Mouse (Mus musculus): Measurements from ENCODE around the gene Wfdc18. TPM values are rescaled to one million over a fixed set of nuclear protein-coding genes. Genes with fewer than 3 reads are reported as not detected.

The Wfdc18 gene
- polyA plus RNA-seq, 1 experiment, result not detected

DNA sequence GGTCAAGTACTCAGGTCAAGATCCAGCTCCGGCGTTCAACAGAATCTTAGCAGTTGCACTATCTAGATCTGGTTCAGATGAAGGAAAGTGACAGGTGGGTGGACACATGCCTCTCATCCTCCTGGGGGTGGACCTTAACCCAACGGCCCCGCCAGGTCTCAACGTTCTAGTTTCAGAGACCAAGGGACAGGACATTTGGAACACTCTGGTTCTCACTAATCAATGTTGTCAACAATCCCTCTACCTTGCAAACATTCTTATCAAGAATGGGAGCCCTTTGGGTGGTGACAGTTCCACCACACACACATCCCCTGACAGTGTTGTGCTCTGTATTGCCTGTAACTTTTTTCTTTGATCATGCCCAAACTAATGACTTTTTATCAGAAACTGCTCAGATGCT is 33.0 kb downstream of the Wfdc18 start:
- Histone ChIP-seq H3K36me3 (ENCODE audit: control insufficient read depth, insufficient read depth, low read length) (no peaks in the 10 kb centered on the region), H3K27ac (ENCODE audit: insufficient read depth, low read depth, low read length) (no peak overlapping the region), H3K4me1 (ENCODE audit: control insufficient read depth, insufficient read depth, insufficient read length, low read length) (no peaks in the 10 kb centered on the region), H3K27me3 (ENCODE audit: control insufficient read depth, insufficient read depth, low read length) (no peaks in the 10 kb centered on the region), H3K4me3 (ENCODE audit: low read depth, low read length) (no peak overlapping the region)
- WGBS, result 36% methylated on average over 5 of the region's 5 CpGs
- no peak for TF ChIP-seq POLR2A (IDR thresholded peaks at IDR 0.05; ENCODE audit: low read depth, low read length)
- no peak for TF ChIP-seq CTCF (IDR thresholded peaks at IDR 0.05; ENCODE audit: extremely low read depth, insufficient read length, insufficient replicate concordance, low read depth, low read length)

DNA sequence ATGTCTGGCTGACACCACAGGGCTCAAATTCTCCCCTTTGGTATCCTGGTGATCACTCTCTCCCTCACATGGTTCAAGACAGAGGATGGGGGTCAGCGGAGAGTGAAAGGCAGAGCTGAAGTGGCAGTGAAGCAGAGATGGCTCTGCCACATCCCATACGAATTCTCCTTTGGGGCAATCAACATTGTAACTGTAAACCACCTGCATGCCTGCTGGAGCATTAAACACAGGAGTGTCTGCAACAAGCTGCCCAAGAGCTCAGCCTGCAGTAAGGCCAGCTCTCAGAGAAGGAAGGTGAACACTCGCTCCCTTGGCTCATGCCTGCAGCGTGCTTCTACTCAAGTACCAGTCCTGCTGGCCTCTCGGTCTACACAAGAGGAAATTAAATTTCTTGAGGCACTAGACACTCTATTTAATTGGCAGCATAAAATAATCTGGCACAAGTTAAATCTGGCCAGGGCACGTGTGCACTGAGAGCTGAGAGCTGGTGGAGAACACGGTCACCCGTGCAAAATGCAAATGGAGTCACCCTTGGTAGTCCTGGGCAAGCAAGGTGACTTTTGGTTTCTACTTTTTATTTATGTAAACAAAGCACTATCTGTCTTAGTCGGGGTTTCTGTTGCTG is 34.0 kb downstream of the Wfdc18 start:
- 63% methylated on average over 9 of the region's 9 CpGs for WGBS
- H3K36me3 ChIP-seq (ENCODE audit: control insufficient read depth, insufficient read depth, low read length), result no peaks in the 10 kb centered on the region
- H3K4me1 ChIP-seq (ENCODE audit: control insufficient read depth, insufficient read depth, insufficient read length, low read length), result no peaks in the 10 kb centered on the region
- no peak overlapping the region for H3K27ac ChIP-seq (ENCODE audit: insufficient read depth, low read depth, low read length)
- no peaks in the 10 kb centered on the region for H3K27me3 ChIP-seq (ENCODE audit: control insufficient read depth, insufficient read depth, low read length)
- TF ChIP-seq CTCF (IDR thresholded peaks at IDR 0.05; ENCODE audit: extremely low read depth, insufficient read length, insufficient replicate concordance, low read depth, low read length) (no peak), POLR2A (IDR thresholded peaks at IDR 0.05; ENCODE audit: low read depth, low read length) (no peak)
- H3K4me3 ChIP-seq (ENCODE audit: low read depth, low read length), result no peak overlapping the region

DNA sequence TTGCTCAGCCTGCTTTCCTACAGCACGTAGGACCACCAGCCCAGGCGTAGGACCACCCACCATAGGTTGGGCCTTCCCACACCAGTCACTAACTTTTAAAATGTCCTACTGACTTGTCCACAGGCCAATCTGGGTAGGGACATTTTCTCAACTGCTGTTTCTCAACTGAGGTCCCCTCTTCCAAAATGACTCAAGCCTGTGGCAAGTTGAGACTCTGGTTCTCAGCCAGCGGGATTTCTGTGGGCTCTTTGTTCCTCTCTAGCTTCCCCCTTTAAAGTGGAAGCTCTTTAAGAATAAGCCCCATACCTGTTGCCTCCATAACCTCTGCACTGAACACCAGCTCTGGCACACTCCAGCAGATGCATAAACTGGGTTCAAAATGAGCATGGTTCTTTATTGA is 34.7 kb downstream of the Wfdc18 start:
- H3K4me3 ChIP-seq (ENCODE audit: low read depth, low read length), result no peak overlapping the region
- H3K27me3 ChIP-seq (ENCODE audit: control insufficient read depth, insufficient read depth, low read length), result no peaks in the 10 kb centered on the region
- no peaks in the 10 kb centered on the region for H3K36me3 ChIP-seq (ENCODE audit: control insufficient read depth, insufficient read depth, low read length)
- peaks cover 4% of the 10 kb centered on the region; the same call in 1 of the 2 replicates for H3K4me1 ChIP-seq (ENCODE audit: control insufficient read depth, insufficient read depth, insufficient read length, low read length)
- TF ChIP-seq CTCF (IDR thresholded peaks at IDR 0.05; ENCODE audit: extremely low read depth, insufficient read length, insufficient replicate concordance, low read depth, low read length) (no peak), POLR2A (IDR thresholded peaks at IDR 0.05; ENCODE audit: low read depth, low read length) (no peak)
- H3K27ac ChIP-seq (ENCODE audit: insufficient read depth, low read depth, low read length), result no peak overlapping the region
- 83% methylated on average over 3 of the region's 3 CpGs for WGBS

DNA sequence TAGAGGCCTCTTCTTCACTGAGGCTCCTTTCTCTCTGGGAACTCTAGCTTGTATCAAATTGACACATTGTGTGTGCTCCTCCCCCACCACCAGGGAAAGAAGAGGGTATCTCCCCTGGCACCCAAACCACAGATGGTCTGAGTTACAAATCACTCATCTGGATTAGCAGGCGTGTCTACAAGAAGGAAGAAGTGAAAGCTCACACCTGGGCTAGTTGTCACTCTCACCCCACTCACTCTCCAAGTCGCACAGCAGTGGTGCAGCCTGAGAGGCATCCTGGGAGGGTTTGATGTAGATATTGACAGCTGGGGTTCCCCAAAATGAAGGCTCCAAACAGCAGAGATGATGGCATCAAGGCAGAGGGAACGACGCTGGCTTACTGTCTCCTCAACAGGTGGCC is 37.3 kb downstream of the Wfdc18 start:
- Histone ChIP-seq H3K27me3 (ENCODE audit: control insufficient read depth, insufficient read depth, low read length) (no peaks in the 10 kb centered on the region), H3K27ac (ENCODE audit: insufficient read depth, low read depth, low read length) (no peak overlapping the region), H3K36me3 (ENCODE audit: control insufficient read depth, insufficient read depth, low read length) (no peaks in the 10 kb centered on the region), H3K4me3 (ENCODE audit: low read depth, low read length) (no peak overlapping the region), H3K4me1 (ENCODE audit: control insufficient read depth, insufficient read depth, insufficient read length, low read length) (peaks cover 10% of the 10 kb centered on the region)
- WGBS, result 57% methylated on average over 4 of the region's 4 CpGs
- TF ChIP-seq CTCF (IDR thresholded peaks at IDR 0.05; ENCODE audit: extremely low read depth, insufficient read length, insufficient replicate concordance, low read depth, low read length), result no peak
- no peak for TF ChIP-seq POLR2A (IDR thresholded peaks at IDR 0.05; ENCODE audit: low read depth, low read length)

DNA sequence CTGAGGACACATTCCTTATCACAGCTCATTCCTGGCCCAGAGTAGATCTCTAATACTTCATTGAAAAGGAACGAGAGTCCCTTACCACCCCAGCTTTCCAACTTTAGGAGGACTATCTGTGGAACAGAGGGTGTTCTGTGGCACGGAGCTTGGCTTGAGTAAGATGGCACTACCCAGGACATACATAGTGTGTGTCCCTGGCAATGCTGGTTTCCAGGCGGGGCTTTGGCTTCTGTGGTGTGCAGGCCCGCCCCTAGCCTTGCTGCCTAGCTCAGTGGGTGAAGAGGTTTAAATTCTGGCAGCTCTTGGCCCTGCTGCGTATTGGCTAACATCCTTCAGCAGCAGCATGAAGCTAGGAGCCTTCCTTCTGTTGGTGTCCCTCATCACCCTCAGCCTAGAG is 37.9 kb downstream of the Wfdc18 start, which contains the start of gene Wfdc21:
TSS of gene Wfdc21 (plus strand) at position 260 of the 400 bp plus-strand sequence.
- Histone ChIP-seq H3K36me3 (ENCODE audit: control insufficient read depth, insufficient read depth, low read length) (no peaks in the 10 kb centered on the region), H3K4me1 (ENCODE audit: control insufficient read depth, insufficient read depth, insufficient read length, low read length) (peaks cover 10% of the 10 kb centered on the region), H3K27ac (ENCODE audit: insufficient read depth, low read depth, low read length) (no peak within 1 kb of the TSS), H3K27me3 (ENCODE audit: control insufficient read depth, insufficient read depth, low read length) (no peaks in the 10 kb centered on the region), H3K4me3 (ENCODE audit: low read depth, low read length) (no peak within 1 kb of the TSS)
- TF ChIP-seq CTCF (IDR thresholded peaks at IDR 0.05; ENCODE audit: extremely low read depth, insufficient read length, insufficient replicate concordance, low read depth, low read length) (no peak), POLR2A (IDR thresholded peaks at IDR 0.05; ENCODE audit: low read depth, low read length) (no peak)
- 75% methylated on average over 5 of the region's 5 CpGs for WGBS

DNA sequence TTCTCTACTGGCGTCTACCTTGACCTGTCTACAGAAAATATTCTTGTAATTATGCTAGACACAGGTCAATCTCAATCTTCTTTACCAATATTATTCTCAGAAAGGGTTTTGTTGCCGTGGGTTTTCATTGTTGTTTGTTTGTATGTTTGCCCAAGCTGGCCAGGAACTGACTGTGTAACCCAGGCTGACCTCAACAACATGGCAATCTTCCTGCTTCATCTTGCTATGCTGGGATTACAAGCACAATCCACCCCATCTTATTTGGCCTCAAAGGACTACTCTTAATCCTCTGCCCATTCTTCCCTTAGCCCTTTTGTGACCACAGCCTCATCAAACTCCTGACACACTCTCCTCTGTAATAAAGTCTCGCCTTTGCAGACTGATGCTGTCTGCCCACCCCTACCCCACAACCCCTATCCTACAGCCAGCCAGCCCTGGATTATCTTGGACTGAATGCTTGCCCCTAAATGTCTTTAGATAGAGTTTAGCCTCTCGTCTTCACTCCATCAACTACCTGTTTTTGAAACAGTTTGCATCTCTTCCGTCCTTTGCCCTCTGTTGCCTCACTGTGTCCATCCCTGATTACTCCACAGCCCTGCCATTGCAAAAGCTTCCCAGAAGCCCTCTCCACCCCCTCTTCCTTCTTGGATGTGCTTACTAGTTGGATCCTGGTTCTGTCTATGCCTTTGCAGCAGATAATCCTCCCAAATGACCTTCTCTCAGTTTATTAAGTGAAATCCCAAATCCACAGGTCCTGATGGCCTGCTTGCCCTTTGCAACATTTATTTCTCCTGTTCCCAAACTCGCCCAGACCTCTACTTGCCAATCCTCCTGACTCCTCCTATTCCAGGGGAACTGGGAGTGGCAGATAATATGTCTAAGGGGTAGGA is 38.8 kb downstream of the Wfdc18 start:
- H3K27me3 ChIP-seq (ENCODE audit: control insufficient read depth, insufficient read depth, low read length), result no peaks in the 10 kb centered on the region
- H3K27ac ChIP-seq (ENCODE audit: insufficient read depth, low read depth, low read length), result no peak overlapping the region
- TF ChIP-seq POLR2A (IDR thresholded peaks at IDR 0.05; ENCODE audit: low read depth, low read length) (no peak), CTCF (IDR thresholded peaks at IDR 0.05; ENCODE audit: extremely low read depth, insufficient read length, insufficient replicate concordance, low read depth, low read length) (no peak)
- no peaks in the 10 kb centered on the region for H3K36me3 ChIP-seq (ENCODE audit: control insufficient read depth, insufficient read depth, low read length)
- WGBS, result 68% methylated on average over 6 of the region's 6 CpGs
- H3K4me3 ChIP-seq (ENCODE audit: low read depth, low read length), result no peak overlapping the region
- H3K4me1 ChIP-seq (ENCODE audit: control insufficient read depth, insufficient read depth, insufficient read length, low read length), result peaks cover 10% of the 10 kb centered on the region

DNA sequence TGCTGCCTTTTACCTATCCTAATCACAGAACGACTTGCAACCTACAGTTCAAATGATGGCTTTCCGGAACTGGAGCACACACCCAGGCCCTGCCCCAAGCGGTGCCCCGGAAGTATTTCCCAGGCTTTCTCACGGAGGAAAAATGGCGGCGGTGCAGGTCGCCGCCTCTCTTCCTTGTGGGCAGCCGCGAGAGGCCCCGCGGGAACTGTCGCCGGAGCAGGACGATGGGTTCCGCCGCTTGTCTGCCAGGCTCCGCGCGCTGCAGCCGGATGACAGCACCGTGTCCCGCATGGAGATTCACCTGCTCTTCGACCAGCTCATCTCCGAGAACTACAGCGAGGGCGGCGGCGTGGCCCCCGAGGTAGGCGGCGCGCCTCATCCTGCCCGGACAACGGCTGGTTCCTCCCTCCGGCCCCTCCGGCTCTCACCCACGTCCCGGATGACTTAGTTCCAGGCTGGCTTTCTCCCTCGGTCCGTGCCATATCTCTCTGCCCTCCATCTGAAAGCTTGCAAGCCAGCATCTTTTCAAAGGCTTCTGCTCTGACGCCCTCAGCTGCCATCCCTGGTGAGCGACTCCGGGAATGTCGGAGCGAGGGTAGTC is 44.9 kb downstream of the Wfdc18 start, which contains the start of gene Heatr6:
TSS of gene Heatr6 (plus strand) at position 116 of the 601 bp plus-strand sequence.
- H3K4me1 ChIP-seq (ENCODE audit: control insufficient read depth, insufficient read depth, insufficient read length, low read length), result peaks cover 7% of the 10 kb centered on the region
- no peaks in the 10 kb centered on the region for H3K27me3 ChIP-seq (ENCODE audit: control insufficient read depth, insufficient read depth, low read length)
- TF ChIP-seq POLR2A (IDR thresholded peaks at IDR 0.05; ENCODE audit: low read depth, low read length), result no peak; the same call in none of the 2 replicates
- peak within 1 kb of the TSS; percentile 50 for H3K27ac ChIP-seq (ENCODE audit: insufficient read depth, low read depth, low read length)
- under 1% methylated on average over 47 of the region's 47 CpGs for WGBS
- H3K4me3 ChIP-seq (ENCODE audit: low read depth, low read length), result peak within 1 kb of the TSS; percentile 94
- peaks cover 24% of the 10 kb centered on the region for H3K36me3 ChIP-seq (ENCODE audit: control insufficient read depth, insufficient read depth, low read length)

All from small intestine, adult 2 months (tissue).